Mouse (Mus musculus) liver, postnatal 0 days (tissue): ENCODE data around the gene Akap2.

ENCODE experiments used
- CTCF ChIP-seq: sonication (generic); IDR thresholded peaks from 2 replicates; pipeline ENCODE4 v1.5.1; 2016; ENCODE audit warnings: antibody characterized with exemption, low read depth
- EP300 ChIP-seq: IDR thresholded peaks from 2 replicates; pipeline ENCODE4 v1.6.1; 2016; ENCODE audit warnings: antibody characterized with exemption, low read depth, mild to moderate bottlenecking

DNA sequence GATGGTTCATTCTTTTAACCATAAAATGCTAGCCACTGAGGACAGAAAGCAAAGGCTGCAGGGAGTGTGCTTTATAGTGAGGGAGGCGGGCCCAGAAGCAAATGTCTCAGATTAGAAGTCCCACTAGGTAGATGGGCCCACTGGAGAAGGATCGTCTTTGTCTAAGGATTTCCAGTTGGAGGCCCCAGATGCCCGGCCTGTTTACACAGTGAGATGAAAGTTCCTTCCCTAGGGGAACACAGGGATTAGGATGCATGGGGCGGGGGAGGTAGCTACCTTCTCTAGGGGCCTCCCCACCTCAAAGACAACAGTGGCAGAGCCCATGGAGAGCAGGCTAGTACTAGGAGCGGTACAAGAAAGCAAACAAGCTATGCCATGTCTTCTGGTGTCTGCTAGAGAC, 177.7 kb downstream of the Akap2 start:
- TF ChIP-seq CTCF = no peak
- TF ChIP-seq EP300 = no peak
